Mouse (Mus musculus) embryonic fibroblast, embryonic 13.5 days (primary cell): Measurements from ENCODE around the gene Cdkal1.

Experiments used
- CTCF ChIP-seq: IDR thresholded peaks from 2 replicates; pipeline ENCODE4 v1.5.1; 2011; ENCODE audit warnings: mild to moderate bottlenecking, control low read depth, low read length, moderate library complexity, borderline replicate concordance; ENCODE audit not compliant: insufficient read depth
- POLR2A ChIP-seq: IDR thresholded peaks from 2 replicates; pipeline ENCODE4 v1.6.1; 2011; ENCODE audit warnings: low read depth, mild to moderate bottlenecking, control low read depth, low read length, moderate library complexity

- TF ChIP-seq CTCF, result no peak
- no peak for TF ChIP-seq POLR2A
Measured at GRCm38 (mm10) chr13:29162867-29163514, 692.5 kb downstream of the Cdkal1 start.
